Mouse (Mus musculus): ENCODE results near the gene Slc8a2.

Slc8a2 gene

GRCm38 (mm10) chr7:16129421-16129845 is at the start of gene Slc8a2:
TSS of gene Slc8a2 (plus strand) at chr7:16129826.
- no peak for DNase-seq (ENCODE audit: low spot score)

GRCm38 (mm10) chr7:16079947-16080346 is 49.7 kb upstream of the Slc8a2 start:
- DNase-seq (ENCODE audit: low spot score): no peak

GRCm38 (mm10) chr7:16080581-16080980 is 49.0 kb upstream of the Slc8a2 start:
- no peak for DNase-seq (ENCODE audit: low spot score)

- no peak for DNase-seq (ENCODE audit: low spot score)
These were observed 46.3 kb upstream of the Slc8a2 start for GRCm38 (mm10) chr7:16083361-16083760.

DNA sequence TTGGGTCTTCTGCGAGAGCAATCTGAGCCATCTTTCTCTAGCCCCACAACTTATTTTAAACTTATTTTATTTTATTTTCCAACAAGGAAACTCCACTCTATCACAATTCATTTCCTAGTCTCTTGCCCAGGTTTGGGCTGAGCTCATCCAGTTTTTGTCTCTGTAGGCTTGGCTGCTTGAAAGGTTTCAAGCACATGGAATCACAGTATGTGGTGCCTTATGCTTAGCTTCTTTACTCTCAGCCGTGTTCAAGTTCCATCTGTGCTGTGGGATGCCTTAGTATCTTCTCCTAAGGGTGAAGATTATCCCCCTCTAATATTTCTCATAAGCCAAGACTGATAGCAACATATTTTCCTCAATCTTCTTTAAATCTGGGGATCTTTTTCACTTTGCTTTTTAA is 42.0 kb upstream of the Slc8a2 start:
- no peak for DNase-seq (ENCODE audit: low spot score)

GRCm38 (mm10) chr7:16094592-16094991 is 35.0 kb upstream of the Slc8a2 start:
- DNase-seq (ENCODE audit: low spot score): no peak

GRCm38 (mm10) chr7:16098021-16099017 is 31.3 kb upstream of the Slc8a2 start, which contains the start of gene Napa:
TSS of gene Napa (plus strand) at chr7:16098458.
- peak; percentile 99 for DNase-seq (ENCODE audit: low spot score)

DNA sequence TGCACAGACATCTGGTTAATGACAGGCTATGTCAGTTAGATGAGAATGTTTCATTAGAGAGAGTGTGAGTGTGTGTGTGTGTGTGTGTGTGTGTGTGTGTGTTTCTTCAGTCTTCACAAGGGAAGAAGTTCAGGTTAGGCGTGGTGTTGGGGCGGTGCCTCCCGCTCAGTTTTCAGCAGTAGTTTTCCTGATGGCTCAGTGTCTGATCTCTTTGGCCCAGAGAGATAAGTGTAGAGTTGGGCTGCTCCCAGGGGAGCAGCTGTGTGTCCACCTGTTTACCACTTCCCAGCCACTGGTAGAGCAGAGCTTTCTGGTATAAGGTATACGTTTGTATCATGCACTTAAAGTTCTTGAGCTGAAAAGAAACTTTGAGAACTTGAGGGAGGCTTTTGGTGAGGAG is 29.7 kb upstream of the Slc8a2 start:
- no peak for DNase-seq (ENCODE audit: low spot score)

DNA sequence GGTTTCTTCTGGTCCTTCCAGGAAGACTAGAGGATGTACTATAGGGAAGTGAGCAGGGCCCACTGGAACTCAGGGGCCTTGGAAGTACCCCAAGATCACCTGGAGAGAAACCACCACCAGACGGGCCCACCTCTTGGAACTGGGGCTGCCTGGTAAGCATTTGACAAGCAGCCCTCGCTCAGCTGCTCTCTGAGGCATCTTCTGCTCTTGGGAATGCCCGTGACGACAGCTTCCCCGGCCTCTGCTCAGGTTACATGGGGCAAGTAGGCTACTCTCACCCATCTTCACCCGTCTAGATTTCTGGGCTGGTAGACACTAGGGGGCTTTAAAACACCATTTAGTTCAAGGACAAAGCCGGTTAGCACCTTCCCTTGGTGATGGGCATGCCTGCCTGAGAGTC is 28.5 kb upstream of the Slc8a2 start:
- DNase-seq (ENCODE audit: low spot score): no peak

DNA sequence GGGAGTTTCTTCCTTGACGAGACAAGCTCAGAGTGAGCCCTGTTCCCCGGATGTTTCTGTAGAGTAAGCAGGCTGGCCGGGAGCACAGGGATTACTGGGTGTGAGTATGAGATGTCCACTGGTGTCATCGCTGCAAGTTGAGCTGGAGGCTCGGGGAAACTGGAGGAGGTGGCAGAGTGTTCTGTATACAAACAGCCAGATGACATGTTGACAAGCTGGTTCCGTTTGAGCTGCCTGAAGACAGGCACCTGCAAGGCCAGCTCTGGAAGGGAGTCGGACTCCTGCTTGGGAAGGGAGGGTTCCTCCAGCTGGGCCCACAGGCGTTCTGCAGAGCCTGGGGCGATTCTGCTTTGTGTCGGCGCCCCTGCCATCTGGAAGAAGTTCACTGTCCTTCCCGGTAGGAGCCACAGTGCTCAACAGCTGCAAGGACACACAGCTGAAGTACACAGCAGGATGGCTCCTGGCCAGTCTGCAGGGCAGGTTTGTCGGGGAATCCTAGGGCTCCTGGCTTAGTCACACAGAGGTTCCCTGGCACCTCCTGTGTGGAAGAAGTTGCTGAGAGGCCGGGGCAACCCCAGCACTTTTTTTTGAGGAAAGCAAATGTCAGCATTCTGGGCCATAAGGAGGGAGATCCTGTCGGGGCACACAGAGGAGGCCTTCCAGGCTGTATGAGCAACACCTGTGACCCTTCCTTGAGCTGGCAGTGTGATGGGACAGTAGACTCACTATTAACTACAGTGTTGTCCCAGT is 27.7 kb upstream of the Slc8a2 start:
- DNase-seq (ENCODE audit: low spot score): no peak

DNA sequence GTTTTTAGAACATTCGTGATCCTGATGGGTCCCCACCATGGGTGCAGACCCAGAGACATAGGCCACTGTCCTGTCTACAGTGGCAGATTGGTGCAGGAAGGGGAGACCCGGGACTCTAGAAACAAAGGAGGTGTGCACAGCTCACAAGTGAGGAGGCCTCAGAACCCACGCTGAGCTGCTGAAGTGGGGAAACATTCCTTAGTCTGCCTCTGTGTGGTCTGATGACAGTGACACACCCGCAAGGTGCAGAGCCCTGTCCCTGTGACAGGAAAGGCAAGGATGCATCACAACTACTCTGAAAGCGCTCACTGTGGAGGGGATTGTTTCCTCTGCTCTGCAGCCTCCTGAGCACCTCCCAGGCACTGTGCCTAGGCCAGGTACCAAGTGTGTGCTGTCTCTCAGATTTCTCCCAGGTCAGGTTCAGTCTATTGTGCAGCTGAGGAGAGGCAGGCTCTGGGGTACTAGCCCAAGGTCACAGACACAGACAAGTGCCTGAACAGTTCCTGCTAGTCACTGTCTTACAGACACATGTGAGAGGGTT is 26.9 kb upstream of the Slc8a2 start:
- DNase-seq (ENCODE audit: low spot score): no peak

GRCm38 (mm10) chr7:16103760-16104159 is 25.9 kb upstream of the Slc8a2 start:
- no peak for DNase-seq (ENCODE audit: low spot score)

DNA sequence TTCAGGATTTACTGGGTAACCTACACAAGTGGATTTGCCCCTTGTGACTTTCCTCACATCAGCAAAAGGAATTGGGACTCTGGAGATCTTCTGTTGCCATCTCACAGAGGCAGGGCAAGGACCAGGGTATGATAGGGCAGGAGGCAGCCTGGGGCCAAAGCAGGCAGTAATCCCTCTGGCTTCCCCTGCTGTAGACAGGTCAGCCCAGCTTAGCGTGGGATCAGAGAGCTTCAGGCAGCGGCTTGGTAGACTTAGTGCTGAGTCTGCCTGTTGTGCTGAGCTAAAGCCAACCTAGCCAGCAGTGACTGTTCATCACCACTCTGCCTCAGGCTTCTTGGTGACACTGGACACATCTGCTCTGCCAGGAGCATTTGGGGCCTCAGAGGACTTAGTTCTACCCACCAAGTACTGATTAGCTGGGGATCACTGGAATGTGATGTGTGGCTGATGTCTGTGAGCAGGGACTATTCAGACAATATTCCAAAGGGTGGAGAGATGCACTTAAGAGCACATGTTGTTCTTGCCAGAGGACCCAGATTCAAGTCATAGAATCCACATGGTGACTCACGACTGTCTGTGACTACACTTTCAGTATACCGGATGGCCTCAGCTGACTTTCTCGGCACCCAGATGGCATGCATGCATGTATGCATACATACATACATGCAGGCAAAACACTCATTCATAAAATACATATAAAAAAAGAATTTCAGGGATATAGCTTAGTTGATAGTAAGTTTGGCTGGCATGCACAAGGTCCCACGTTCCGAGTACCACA is 24.8 kb upstream of the Slc8a2 start:
- DNase-seq (ENCODE audit: low spot score): no peak

DNA sequence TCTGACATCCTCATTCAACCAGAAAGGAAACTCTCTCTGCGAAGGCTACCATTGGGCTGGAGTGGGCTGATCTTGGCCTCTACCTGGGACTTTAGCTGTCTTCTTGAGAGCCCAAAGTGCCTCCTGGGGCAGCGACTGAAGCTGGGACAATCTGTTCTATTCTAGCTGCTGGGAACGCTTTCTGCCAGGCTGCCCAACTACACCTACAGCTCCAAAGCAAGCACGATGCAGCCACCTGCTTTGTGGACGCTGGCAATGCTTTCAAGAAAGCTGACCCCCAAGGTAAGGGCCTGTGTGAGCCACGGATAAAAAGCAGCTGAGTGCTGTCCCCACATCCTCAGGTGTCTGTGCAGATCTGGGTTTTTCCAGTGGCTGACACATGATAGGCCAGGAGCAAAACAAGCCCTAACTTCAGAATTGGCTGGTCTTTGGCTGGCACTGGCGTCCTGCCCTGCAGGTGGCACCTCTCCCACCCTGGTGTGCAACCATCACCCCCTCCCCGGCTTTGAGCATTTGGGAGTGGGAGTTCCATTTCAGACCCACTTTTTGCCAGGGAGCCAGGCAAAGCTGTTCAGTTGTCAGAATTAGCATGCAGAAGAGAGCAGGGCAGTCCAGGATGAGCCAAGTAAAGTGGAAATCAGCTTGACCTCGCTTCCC is 20.6 kb upstream of the Slc8a2 start:
- no peak for DNase-seq (ENCODE audit: low spot score)

DNA sequence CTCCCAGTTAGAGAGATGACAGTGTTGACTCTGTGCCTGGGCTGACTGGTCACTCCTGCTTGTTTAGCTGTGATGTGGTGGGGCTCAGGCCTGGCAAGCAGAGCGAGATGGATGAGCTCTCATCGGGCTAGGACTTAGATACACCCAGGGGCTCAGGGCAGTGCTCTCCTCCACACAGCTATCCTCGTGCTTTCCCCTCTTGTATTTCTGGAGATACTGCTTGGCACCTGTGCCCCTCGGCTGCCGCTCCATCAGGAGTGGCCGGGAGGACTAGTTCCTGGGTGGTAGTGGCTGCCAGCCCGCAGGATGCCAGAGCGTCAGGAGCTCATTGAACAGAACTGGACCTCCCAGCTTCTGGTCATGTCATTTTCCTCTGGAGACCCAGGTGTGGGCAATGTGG is 19.5 kb upstream of the Slc8a2 start:
- no peak for DNase-seq (ENCODE audit: low spot score)

- no peak for DNase-seq (ENCODE audit: low spot score)
These were observed 18.1 kb upstream of the Slc8a2 start for GRCm38 (mm10) chr7:16111284-16112090.

- no peak for DNase-seq (ENCODE audit: low spot score)
These were observed 13.2 kb upstream of the Slc8a2 start for GRCm38 (mm10) chr7:16116418-16116817.

DNA sequence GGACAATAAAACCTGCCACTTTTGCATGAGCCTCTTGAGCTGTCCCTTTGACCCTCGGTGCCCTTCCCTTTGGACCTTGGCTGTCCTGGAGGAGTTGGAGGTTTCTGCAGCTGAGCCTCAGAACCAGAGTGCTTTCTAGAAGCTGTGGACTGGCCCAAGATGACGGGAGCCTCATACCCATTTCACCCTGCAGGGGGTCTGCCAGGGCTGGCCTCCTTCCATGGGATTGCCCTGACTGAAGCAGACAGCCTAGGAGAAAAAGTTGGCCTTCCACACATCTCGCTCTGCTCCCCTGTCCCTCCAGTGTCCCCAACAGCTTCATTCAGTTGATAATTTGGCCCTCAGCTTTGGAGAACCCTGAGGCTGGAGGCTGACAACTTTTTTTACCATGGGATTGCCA is 12.5 kb upstream of the Slc8a2 start:
- DNase-seq (ENCODE audit: low spot score): no peak

DNA sequence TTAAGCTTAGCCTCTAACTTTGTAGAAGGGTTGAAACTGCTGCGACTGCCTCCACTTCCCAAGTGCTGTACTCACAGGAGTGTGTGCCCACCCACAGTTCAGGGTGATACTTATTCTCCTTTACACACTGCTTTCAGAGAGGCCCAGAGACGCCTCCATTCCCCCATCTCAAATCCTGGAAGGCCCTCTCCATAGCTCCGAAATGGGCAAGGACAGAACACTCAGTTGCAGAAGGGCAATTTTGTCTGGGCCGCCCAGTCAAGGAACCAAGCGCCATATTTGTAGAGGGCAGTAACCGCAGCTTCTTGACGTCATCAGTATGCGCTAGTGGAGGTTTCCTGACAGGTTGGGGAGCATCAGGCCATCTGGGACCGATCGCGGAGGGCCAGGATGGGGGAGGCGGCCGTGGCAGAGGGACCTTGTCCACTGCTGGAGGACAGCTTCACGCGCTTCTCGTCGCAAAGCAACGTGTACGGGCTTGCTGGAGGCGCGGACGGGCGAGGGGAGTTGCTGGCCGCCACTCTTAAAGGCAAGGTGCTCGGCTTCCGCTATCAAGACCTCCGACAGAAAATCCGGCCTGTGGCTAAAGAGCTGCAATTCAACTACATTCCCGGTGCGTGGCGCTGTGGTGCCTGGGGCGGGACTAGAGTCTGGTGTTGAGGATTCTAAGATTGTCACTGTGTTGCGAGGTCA is 9.9 kb upstream of the Slc8a2 start, which contains the start of gene Kptn:
Gene Kptn (plus strand): TSS at position 327 of the 693 bp plus-strand sequence.
- peak; percentile 94 for DNase-seq (ENCODE audit: low spot score)

- no peak for DNase-seq (ENCODE audit: low spot score)
These were observed 9.4 kb upstream of the Slc8a2 start for GRCm38 (mm10) chr7:16120262-16120600.

Data from layer of hippocampus, adult 9-10 months (tissue).